Mouse (Mus musculus): ENCODE results near the gene H2al1f.

GRCm38 (mm10) chrX:11289244-11289643 is 25.7 kb upstream of the H2al1f start:
- no peak for TF ChIP-seq CTCF (conservative IDR thresholded peaks at IDR 0.05; ENCODE audit: low read length)
- no peak for TF ChIP-seq POU5F1 (IDR thresholded peaks at IDR 0.05; ENCODE audit: borderline replicate concordance, low read length)

Measured in E14TG2a.4 (cell line).